Mouse (Mus musculus): ENCODE data around the gene Nmrk1. TPM values are rescaled to one million over a fixed set of nuclear protein-coding genes. Genes with fewer than 3 reads are reported as not detected.
A peak's percentile ranks its signal among the peaks of the same experiment; 100 is the strongest.

Nmrk1 gene
- polyA plus RNA-seq, 1 experiment from 2014 or later = 5.6 TPM

DNA sequence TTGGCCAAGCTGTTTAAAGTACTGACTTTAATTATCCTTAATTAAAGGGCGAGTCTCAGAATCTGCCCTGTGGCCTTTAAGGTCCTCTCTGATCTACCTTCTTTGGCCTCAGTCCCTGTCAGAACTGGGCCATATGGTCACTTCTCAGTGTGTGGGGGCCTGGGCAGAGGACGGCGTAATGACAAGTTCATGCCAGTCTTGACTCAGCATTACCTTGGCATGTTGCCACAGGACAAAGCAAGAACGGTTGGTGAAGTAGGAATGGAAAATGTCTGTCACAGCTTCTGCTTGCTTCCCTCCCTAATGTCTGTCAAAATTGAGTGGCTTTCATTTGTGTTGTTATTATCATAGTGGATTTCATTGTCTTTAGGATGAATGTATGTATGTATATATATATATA lies 20.8 kb downstream of the Nmrk1 start:
- H3K9me3 ChIP-seq (replicated peaks; ENCODE audit: control insufficient read depth, low read length) = no peaks in the 10 kb centered on the region
- ATAC-seq (ENCODE audit: low read depth) = no peak

DNA sequence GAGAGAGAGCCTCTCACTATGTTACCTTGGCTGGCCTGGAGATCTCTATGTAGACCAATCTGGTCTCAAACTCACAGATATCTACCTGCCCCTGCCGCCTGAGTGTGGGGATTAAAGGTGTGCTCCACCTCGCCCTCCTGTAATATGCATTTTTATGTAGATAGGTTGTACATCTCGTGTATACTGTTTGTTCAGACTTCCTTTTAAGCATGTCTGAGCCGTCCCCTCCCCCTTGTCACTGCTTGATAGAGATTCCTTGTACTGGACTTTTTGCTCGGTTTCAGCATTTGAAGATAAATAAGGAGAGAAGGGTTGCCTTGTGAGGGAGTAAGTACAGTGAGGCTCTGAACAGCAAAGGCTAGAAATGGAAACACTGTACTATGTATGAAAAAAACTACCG lies 21.3 kb downstream of the Nmrk1 start:
- H3K4me2 ChIP-seq (ENCODE audit: low read depth, low read length) = no peak overlapping the region
- H3K4me1 ChIP-seq (ENCODE audit: control insufficient read depth, low read depth, low read length) = peaks cover 21% of the 10 kb centered on the region
- ATAC-seq (ENCODE audit: low read depth) = no peak
- WGBS (ENCODE audit: insufficient replicate concordance) = 46% methylated on average over 6 of the region's 6 CpGs
- H3K27ac ChIP-seq (ENCODE audit: low read length) = no peak overlapping the region
- H3K9ac ChIP-seq (ENCODE audit: low read depth, low read length) = no peak overlapping the region
- H3K27me3 ChIP-seq (ENCODE audit: control insufficient read depth, insufficient read depth, low read depth, low read length) = no peaks in the 10 kb centered on the region
- no peak overlapping the region for H3K4me3 ChIP-seq (ENCODE audit: low read depth, low read length)
- no peaks in the 10 kb centered on the region for H3K36me3 ChIP-seq (ENCODE audit: control insufficient read depth, insufficient read depth)
- H3K9me3 ChIP-seq (replicated peaks; ENCODE audit: control insufficient read depth, low read length) = no peaks in the 10 kb centered on the region

More for the DNA sequence above, 20.8 kb downstream of the Nmrk1 start:
- peaks cover 26% of the 10 kb centered on the region for H3K4me1 ChIP-seq (ENCODE audit: control insufficient read depth, low read depth, low read length)
- H3K27me3 ChIP-seq (ENCODE audit: control insufficient read depth, insufficient read depth, low read depth, low read length) = no peaks in the 10 kb centered on the region
- WGBS (ENCODE audit: insufficient replicate concordance) = 77% methylated on average over 4 of the region's 4 CpGs
- H3K9ac ChIP-seq (ENCODE audit: low read depth, low read length) = no peak overlapping the region
- no peak overlapping the region for H3K4me2 ChIP-seq (ENCODE audit: low read depth, low read length)
- no peak overlapping the region for H3K4me3 ChIP-seq (ENCODE audit: low read depth, low read length)
- no peak overlapping the region for H3K27ac ChIP-seq (ENCODE audit: low read length)
- no peaks in the 10 kb centered on the region for H3K36me3 ChIP-seq (ENCODE audit: control insufficient read depth, insufficient read depth)

DNA sequence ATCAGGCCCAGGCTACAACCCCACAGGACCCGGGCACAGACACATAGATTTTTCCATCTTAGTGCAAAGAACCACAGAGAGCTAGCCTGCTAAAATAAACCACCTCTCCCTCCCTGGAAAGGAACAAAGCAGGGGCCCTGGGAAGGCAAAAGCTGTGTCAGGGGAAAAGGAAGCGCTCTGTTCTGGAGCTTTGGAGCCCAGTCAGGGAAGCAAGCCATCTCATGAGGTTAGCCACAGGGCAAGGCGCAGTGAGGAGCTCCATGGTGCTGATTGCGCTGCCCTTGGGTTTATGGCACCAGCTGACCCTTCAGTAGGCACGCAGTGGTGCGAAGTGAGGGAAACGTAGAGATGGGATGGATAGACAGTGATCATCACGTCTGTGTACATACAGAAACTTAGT lies 22.6 kb downstream of the Nmrk1 start:
- no peak overlapping the region for H3K4me2 ChIP-seq (ENCODE audit: low read depth, low read length)
- ATAC-seq (ENCODE audit: low read depth) = no peak
- H3K9me3 ChIP-seq (replicated peaks; ENCODE audit: control insufficient read depth, low read length) = no peaks in the 10 kb centered on the region
- no peak overlapping the region for H3K27ac ChIP-seq (ENCODE audit: low read length)
- WGBS (ENCODE audit: insufficient replicate concordance) = 80% methylated on average over 8 of the region's 8 CpGs
- no peaks in the 10 kb centered on the region for H3K36me3 ChIP-seq (ENCODE audit: control insufficient read depth, insufficient read depth)
- H3K9ac ChIP-seq (ENCODE audit: low read depth, low read length) = no peak overlapping the region
- no peak overlapping the region for H3K4me3 ChIP-seq (ENCODE audit: low read depth, low read length)
- peaks cover 18% of the 10 kb centered on the region for H3K4me1 ChIP-seq (ENCODE audit: control insufficient read depth, low read depth, low read length)
- no peaks in the 10 kb centered on the region for H3K27me3 ChIP-seq (ENCODE audit: control insufficient read depth, insufficient read depth, low read depth, low read length)

DNA sequence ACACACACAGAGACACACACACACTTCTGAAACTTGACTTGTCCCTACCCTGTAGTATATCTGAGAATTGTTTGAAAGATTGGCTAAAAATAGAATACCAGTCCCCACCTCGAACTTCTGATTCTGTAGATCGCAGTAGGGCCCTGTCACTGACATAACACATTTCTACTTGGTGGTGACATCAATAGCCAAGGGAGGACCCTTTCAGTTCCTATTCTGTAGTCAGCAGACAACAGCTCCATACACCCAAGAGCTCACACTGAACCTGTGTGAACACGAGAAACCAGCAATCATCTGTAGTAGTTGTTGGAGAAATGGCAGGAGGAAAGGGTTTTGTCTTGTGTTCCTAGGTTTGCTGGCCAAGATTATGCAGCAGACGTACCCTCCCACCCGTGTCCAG lies 23.2 kb downstream of the Nmrk1 start:
- ATAC-seq (ENCODE audit: low read depth) = no peak
- Histone ChIP-seq H3K9ac (ENCODE audit: low read depth, low read length) (no peak overlapping the region), H3K4me1 (ENCODE audit: control insufficient read depth, low read depth, low read length) (peaks cover 14% of the 10 kb centered on the region), H3K9me3 (replicated peaks; ENCODE audit: control insufficient read depth, low read length) (no peaks in the 10 kb centered on the region), H3K27ac (ENCODE audit: low read length) (no peak overlapping the region), H3K27me3 (ENCODE audit: control insufficient read depth, insufficient read depth, low read depth, low read length) (no peaks in the 10 kb centered on the region), H3K36me3 (ENCODE audit: control insufficient read depth, insufficient read depth) (no peaks in the 10 kb centered on the region), H3K4me3 (ENCODE audit: low read depth, low read length) (no peak overlapping the region), H3K4me2 (ENCODE audit: low read depth, low read length) (no peak overlapping the region)
- 42% methylated on average over 5 of the region's 5 CpGs for WGBS (ENCODE audit: insufficient replicate concordance)

DNA sequence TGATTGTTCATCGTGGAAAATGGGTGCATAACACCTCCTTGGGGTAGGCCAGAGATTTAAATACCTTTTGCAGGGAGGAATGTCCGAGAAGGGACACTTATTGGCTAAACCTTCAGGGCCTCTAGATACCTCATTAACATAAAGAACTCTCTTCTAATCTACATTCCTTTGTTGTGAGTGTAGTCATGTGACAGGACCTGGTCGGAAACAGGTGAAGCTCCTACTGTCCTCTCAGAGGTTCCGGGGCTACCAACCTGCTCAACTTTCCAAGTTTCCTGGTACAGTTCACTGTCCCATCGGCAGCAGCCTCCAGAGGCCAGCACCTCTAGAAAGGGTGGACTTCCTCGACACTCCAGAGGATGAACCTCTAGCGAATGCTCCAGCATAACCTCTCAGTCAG lies 24.2 kb downstream of the Nmrk1 start:
- Histone ChIP-seq H3K4me1 (ENCODE audit: control insufficient read depth, low read depth, low read length) (peaks cover 5% of the 10 kb centered on the region; the same call in 1 of the 2 replicates), H3K27me3 (ENCODE audit: control insufficient read depth, insufficient read depth, low read depth, low read length) (no peaks in the 10 kb centered on the region), H3K4me3 (ENCODE audit: low read depth, low read length) (no peak overlapping the region), H3K9me3 (replicated peaks; ENCODE audit: control insufficient read depth, low read length) (no peaks in the 10 kb centered on the region), H3K9ac (ENCODE audit: low read depth, low read length) (no peak overlapping the region), H3K36me3 (ENCODE audit: control insufficient read depth, insufficient read depth) (no peaks in the 10 kb centered on the region), H3K27ac (ENCODE audit: low read length) (no peak overlapping the region), H3K4me2 (ENCODE audit: low read depth, low read length) (no peak overlapping the region)
- WGBS (ENCODE audit: insufficient replicate concordance) = 66% methylated on average over 7 of the region's 7 CpGs
- ATAC-seq (ENCODE audit: low read depth) = no peak

DNA sequence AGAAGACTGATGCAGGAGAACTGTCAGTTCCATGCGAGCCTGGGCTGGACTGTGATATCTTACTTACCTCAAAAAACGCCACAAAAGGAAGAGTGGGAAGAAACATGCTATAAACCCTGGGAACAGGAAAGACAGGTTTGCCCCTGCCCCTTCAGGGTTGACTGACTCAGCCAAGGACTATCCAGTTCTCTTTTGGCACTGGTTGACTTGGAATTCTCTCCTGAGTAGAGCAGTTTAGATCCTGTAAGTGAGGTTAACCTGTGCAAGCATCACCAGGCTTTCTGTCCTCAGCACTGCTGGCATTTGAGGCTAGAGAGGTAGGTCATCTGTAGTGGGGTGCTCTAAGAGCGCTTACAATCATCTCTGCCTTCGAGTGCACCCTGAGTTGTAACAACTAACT lies 26.7 kb downstream of the Nmrk1 start:
- H3K4me3 ChIP-seq (ENCODE audit: low read depth, low read length) = no peak overlapping the region
- 70% methylated on average over 4 of the region's 4 CpGs for WGBS (ENCODE audit: insufficient replicate concordance)

DNA sequence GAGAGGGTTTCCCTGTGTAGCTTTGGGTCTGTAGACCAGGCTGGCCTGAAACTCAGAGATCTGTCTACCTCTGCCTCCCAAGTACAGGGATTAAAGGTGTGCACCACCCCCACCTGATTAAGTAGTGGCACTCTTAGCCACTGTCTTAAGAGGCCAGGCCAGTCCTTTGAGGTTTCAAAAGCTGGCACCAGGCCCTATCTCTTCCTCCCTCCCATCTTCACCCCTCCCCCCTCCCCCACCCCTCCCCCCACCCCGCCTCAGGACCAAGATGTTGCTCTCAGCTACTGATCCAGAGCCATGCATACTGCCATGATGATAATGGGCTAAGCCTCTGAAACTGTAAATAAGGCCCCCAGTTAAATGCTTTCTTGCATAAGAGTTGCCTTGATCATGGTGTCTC lies 27.6 kb downstream of the Nmrk1 start:
- H3K4me1 ChIP-seq (ENCODE audit: control insufficient read depth, low read depth, low read length) = peaks cover 2% of the 10 kb centered on the region; the same call in 1 of the 2 replicates
- no peaks in the 10 kb centered on the region for H3K27me3 ChIP-seq (ENCODE audit: control insufficient read depth, insufficient read depth, low read depth, low read length)
- peak; percentile 56; the same call in 1 of the 2 replicates for ATAC-seq (ENCODE audit: low read depth)
- no peak overlapping the region for H3K9ac ChIP-seq (ENCODE audit: low read depth, low read length)
- no peak overlapping the region for H3K4me2 ChIP-seq (ENCODE audit: low read depth, low read length)
- no peaks in the 10 kb centered on the region for H3K9me3 ChIP-seq (replicated peaks; ENCODE audit: control insufficient read depth, low read length)
- no peaks in the 10 kb centered on the region for H3K36me3 ChIP-seq (ENCODE audit: control insufficient read depth, insufficient read depth)
- no peak overlapping the region for H3K4me3 ChIP-seq (ENCODE audit: low read depth, low read length)
- H3K27ac ChIP-seq (ENCODE audit: low read length) = no peak overlapping the region
- WGBS (ENCODE audit: insufficient replicate concordance) = 20% methylated on average over 1 of the region's 1 CpGs

More for the DNA sequence above, 26.7 kb downstream of the Nmrk1 start:
- no peaks in the 10 kb centered on the region for H3K36me3 ChIP-seq (ENCODE audit: control insufficient read depth, insufficient read depth)
- H3K27ac ChIP-seq (ENCODE audit: low read length) = no peak overlapping the region
- no peak overlapping the region for H3K4me2 ChIP-seq (ENCODE audit: low read depth, low read length)
- H3K4me1 ChIP-seq (ENCODE audit: control insufficient read depth, low read depth, low read length) = peaks cover 6% of the 10 kb centered on the region; the same call in 1 of the 2 replicates
- no peaks in the 10 kb centered on the region for H3K9me3 ChIP-seq (replicated peaks; ENCODE audit: control insufficient read depth, low read length)
- H3K27me3 ChIP-seq (ENCODE audit: control insufficient read depth, insufficient read depth, low read depth, low read length) = no peaks in the 10 kb centered on the region
- no peak for ATAC-seq (ENCODE audit: low read depth)
- H3K9ac ChIP-seq (ENCODE audit: low read depth, low read length) = no peak overlapping the region

DNA sequence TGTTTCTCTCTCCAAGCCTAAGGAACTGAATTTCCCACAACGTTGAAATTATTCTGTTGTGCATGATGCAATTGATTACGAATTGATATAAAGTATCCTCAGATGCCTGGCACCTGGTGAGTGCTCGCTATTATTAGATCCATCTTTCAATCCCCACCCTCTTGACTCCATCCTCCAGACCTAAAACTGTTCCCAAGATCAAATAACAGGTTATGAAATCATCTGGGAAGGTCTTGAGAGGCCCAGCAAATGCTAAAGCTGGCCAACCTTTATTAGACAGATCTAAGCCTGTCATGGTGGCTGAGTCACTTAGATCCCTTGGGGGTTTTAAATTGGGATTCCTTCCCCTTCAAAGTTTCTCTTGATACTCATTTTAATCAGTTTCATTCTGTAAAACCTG lies 28.7 kb downstream of the Nmrk1 start:
- 77% methylated on average over 3 of the region's 3 CpGs for whole genome bisulfite sequencing (ENCODE audit: insufficient replicate concordance)
- Histone ChIP-seq H3K4me1 (ENCODE audit: control insufficient read depth, low read depth, low read length) (peaks cover 2% of the 10 kb centered on the region; the same call in 1 of the 2 replicates), H3K27me3 (ENCODE audit: control insufficient read depth, insufficient read depth, low read depth, low read length) (no peaks in the 10 kb centered on the region), H3K36me3 (ENCODE audit: control insufficient read depth, insufficient read depth) (no peaks in the 10 kb centered on the region), H3K27ac (ENCODE audit: low read length) (no peak overlapping the region), H3K4me3 (ENCODE audit: low read depth, low read length) (no peak overlapping the region), H3K9me3 (replicated peaks; ENCODE audit: control insufficient read depth, low read length) (no peaks in the 10 kb centered on the region), H3K4me2 (ENCODE audit: low read depth, low read length) (no peak overlapping the region), H3K9ac (ENCODE audit: low read depth, low read length) (no peak overlapping the region)
- ATAC-seq (ENCODE audit: low read depth) = no peak

DNA sequence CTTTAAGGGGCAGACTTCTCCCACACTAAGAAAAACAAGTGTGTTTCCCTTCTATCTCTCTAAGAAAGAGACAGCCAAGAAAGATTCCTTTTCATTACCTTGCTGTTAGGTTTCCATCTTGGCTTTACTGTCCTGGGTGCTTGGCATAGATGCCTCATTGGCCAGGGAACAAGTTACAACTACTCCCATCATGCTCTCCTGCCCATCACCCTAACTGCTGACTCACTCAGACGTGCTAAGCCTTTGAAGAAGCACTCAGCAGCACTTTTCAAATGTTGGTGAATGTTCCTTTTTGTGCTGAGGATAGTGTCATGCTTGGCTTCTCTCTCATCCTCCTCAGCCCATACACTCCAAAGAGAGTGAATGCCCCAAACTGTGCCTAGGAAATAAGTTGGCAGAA lies 29.9 kb downstream of the Nmrk1 start:
- ATAC-seq (ENCODE audit: low read depth) = peak; percentile 48; the same call in 1 of the 2 replicates
- Histone ChIP-seq H3K27me3 (ENCODE audit: control insufficient read depth, insufficient read depth, low read depth, low read length) (no peaks in the 10 kb centered on the region), H3K9ac (ENCODE audit: low read depth, low read length) (no peak overlapping the region), H3K36me3 (ENCODE audit: control insufficient read depth, insufficient read depth) (no peaks in the 10 kb centered on the region), H3K4me3 (ENCODE audit: low read depth, low read length) (no peak overlapping the region), H3K9me3 (replicated peaks; ENCODE audit: control insufficient read depth, low read length) (no peaks in the 10 kb centered on the region), H3K27ac (ENCODE audit: low read length) (no peak overlapping the region), H3K4me2 (ENCODE audit: low read depth, low read length) (no peak overlapping the region), H3K4me1 (ENCODE audit: control insufficient read depth, low read depth, low read length) (peaks cover 2% of the 10 kb centered on the region; the same call in 1 of the 2 replicates)
- WGBS (ENCODE audit: insufficient replicate concordance) = 20% methylated on average over 1 of the region's 1 CpGs
